Mouse (Mus musculus) intestine, embryonic 14.5 days (tissue): ENCODE data around the gene Dynlt1a. TPM values are rescaled to one million over a fixed set of nuclear protein-coding genes. Genes with fewer than 3 reads are reported as not detected.
A peak's percentile ranks its signal among the peaks of the same experiment; 100 is the strongest.
"Not testable (repeated sequence)": the region's sequence is repeated elsewhere in the genome, so short reads cannot be mapped to it uniquely, and the experiment has no call there.

ENCODE experiments used
- ATAC-seq: fragments of 200-750 bp; cut with Nextera tagmentation; replicated peaks from 2 replicates; pipeline ENCODE4 v1.8.0; 2017; ENCODE audit warnings: low read depth, moderate number of reproducible peaks, moderate TSS enrichment, moderate library complexity; ENCODE audit not compliant: low FRiP score, low TSS enrichment
- DNase-seq: peaks from one replicate; pipeline ENCODE4 v3.0.0-alpha.2; 2018; ENCODE audit warnings: low spot score
- H3K27ac ChIP-seq: fragments of 300-500 bp; sonication (generic); 2 replicates; pipeline ENCODE4 v1.5.1; 2014; ENCODE audit warnings: low read depth, mild to moderate bottlenecking, control low read depth
- H3K27me3 ChIP-seq: fragments of 300-500 bp; sonication (generic); replicated peaks from 2 replicates; pipeline ENCODE4 v1.6.1; 2014; ENCODE audit warnings: low read length, control low read depth; ENCODE audit not compliant: control insufficient read depth, insufficient read depth
- H3K36me3 ChIP-seq: fragments of 300-500 bp; sonication (generic); 2 replicates; pipeline ENCODE4 v1.6.1; 2014; ENCODE audit warnings: low read length, control low read depth; ENCODE audit not compliant: control insufficient read depth, insufficient read depth
- H3K4me1 ChIP-seq: fragments of 300-500 bp; sonication (generic); replicated peaks from 2 replicates; pipeline ENCODE4 v1.6.1; 2014; ENCODE audit warnings: low read length, control low read depth, mixed read lengths; ENCODE audit not compliant: control insufficient read depth, insufficient read depth
- H3K4me2 ChIP-seq: fragments of 300-500 bp; sonication (generic); 2 replicates; pipeline ENCODE4 v1.6.1; 2014; ENCODE audit warnings: low read length
- H3K4me3 ChIP-seq: fragments of 300-500 bp; sonication (generic); 2 replicates; pipeline ENCODE4 v1.5.1; 2014; ENCODE audit warnings: low read depth, low read length, control low read depth, mixed read lengths
- H3K9ac ChIP-seq: fragments of 300-500 bp; sonication (generic); 2 replicates; pipeline ENCODE4 v1.6.1; 2014; ENCODE audit warnings: mild to moderate bottlenecking, low read length
- H3K9me3 ChIP-seq: fragments of 300-500 bp; sonication (generic); 2 replicates; pipeline ENCODE4 v1.6.1; 2016; ENCODE audit warnings: low read length, control low read depth; ENCODE audit not compliant: control insufficient read depth
- WGBS: fragments of 180-500 bp; shearing (Covaris S2); extraction: QIAGEN DNeasy Blood & Tissue Kit; methylation state at CpG from one replicate; pipeline ENCODE4 v1.1.7; 2014; 5-methylcytosine and 5-hydroxymethylcytosine counted together
- polyA plus RNA-seq: library from polyadenylated mRNA; unstranded; fragments of >200 nt; fragmentation: Nextera tagmentation; extraction: Ambion mirVana; gene quantifications from 2 replicates; pipeline ENCODE4 v1.2.1, GENCODE M21; 2014

Gene Dynlt1a
- polyA plus RNA-seq = 16.4 and 20.3 TPM in 2 replicates

GRCm38 (mm10) chr17:6317339-6317985 is at the start of gene Dynlt1a:
Dynlt1a (minus strand) TSS chr17:6317500.
- 8% methylated on average over 23 of the region's 23 CpGs for WGBS
- not testable (repeated sequence) for H3K4me1 ChIP-seq, H3K27me3 ChIP-seq, H3K36me3 ChIP-seq, H3K9me3 ChIP-seq, H3K27ac ChIP-seq
- DNase-seq = peak; percentile 97
- peak; percentile 94 for ATAC-seq
- Histone ChIP-seq H3K4me3 (peak within 1 kb of the TSS; percentile 28), H3K9ac (0 out of 2 replicates have a peak within 1 kb of the TSS, but pooled peaks have one; percentile 20), H3K4me2 (peak within 1 kb of the TSS; percentile 48)

GRCm38 (mm10) chr17:6355256-6355655 is 38.0 kb upstream of the Dynlt1a start:
- H3K27ac ChIP-seq, H3K4me1 ChIP-seq, ATAC-seq, H3K36me3 ChIP-seq, H3K4me2 ChIP-seq, H3K9me3 ChIP-seq, H3K9ac ChIP-seq, DNase-seq, H3K4me3 ChIP-seq, H3K27me3 ChIP-seq: not testable (repeated sequence)
- 84% methylated on average over 10 of the region's 10 CpGs for WGBS

- H3K4me3 ChIP-seq, H3K4me1 ChIP-seq, H3K27me3 ChIP-seq, ATAC-seq, H3K9me3 ChIP-seq, DNase-seq, H3K9ac ChIP-seq, H3K27ac ChIP-seq, H3K36me3 ChIP-seq, H3K4me2 ChIP-seq: not testable (repeated sequence)
- WGBS = no CpG with 5 or more reads among the region's 12 CpGs
Measured at GRCm38 (mm10) chr17:6342606-6343294, 25.4 kb upstream of the Dynlt1a start.

DNA sequence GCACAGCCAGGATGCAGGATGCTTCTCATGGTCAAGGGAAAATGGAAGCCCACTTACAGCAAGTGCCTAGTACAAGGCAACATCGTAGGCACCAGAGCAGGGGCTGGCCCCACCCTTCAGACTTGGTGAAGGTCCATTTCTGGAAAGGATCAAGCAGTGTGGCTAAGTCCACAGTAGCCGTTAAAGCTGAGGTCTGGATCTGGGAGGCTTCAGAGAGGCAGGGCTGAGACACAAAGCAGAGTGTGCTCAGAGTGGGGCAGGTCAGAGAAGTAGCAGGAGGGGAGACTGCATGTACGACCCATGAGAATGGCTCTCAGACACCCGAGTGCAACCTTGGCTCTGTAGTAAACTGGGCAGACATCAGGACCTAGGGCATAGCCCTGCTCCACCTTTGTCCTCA is 11.7 kb upstream of the Dynlt1a start:
- not testable (repeated sequence) for H3K9me3 ChIP-seq, H3K4me1 ChIP-seq, H3K4me2 ChIP-seq, H3K36me3 ChIP-seq, DNase-seq, H3K4me3 ChIP-seq, H3K27ac ChIP-seq, H3K27me3 ChIP-seq, ATAC-seq, H3K9ac ChIP-seq
- 67% methylated on average over 3 of the region's 4 CpGs for WGBS

- not testable (repeated sequence) for H3K36me3 ChIP-seq, H3K4me1 ChIP-seq, H3K4me2 ChIP-seq, H3K27ac ChIP-seq, ATAC-seq, H3K9ac ChIP-seq, H3K4me3 ChIP-seq, H3K9me3 ChIP-seq, H3K27me3 ChIP-seq, DNase-seq
- 89% methylated on average over 7 of the region's 7 CpGs for WGBS
Measured at GRCm38 (mm10) chr17:6327554-6327953, 10.3 kb upstream of the Dynlt1a start.

- not testable (repeated sequence) for ATAC-seq, H3K4me1 ChIP-seq, H3K9me3 ChIP-seq, H3K4me2 ChIP-seq, DNase-seq, H3K27ac ChIP-seq, H3K9ac ChIP-seq, H3K27me3 ChIP-seq, H3K36me3 ChIP-seq, H3K4me3 ChIP-seq
- WGBS = 63% methylated on average over 6 of the region's 6 CpGs
Measured at GRCm38 (mm10) chr17:6325543-6325942, 8.2 kb upstream of the Dynlt1a start.

DNA sequence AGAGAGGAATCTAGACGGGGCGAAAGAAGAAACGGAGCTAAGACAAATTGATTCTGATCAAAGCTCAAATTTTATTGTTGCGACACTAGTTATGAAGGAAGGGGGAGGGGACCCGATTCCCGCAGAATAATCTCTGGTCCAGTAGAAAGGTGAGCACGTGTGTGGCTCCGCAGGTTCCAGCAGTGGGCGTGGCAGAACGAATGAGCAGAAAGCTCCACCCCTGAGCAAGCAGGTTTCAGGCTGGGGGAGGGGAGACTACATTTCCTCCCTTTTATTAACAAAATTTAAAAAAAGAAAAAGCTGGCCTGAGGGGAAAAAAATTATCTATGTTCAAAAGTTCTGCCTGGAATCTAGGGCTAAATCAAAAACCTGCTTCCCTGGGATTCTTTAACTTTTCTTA is 7.7 kb upstream of the Dynlt1a start:
- not testable (repeated sequence) for H3K9me3 ChIP-seq, ATAC-seq, H3K36me3 ChIP-seq, H3K27me3 ChIP-seq, H3K4me2 ChIP-seq, H3K9ac ChIP-seq, DNase-seq, H3K27ac ChIP-seq, H3K4me3 ChIP-seq, H3K4me1 ChIP-seq
- 60% methylated on average over 10 of the region's 10 CpGs for WGBS

DNA sequence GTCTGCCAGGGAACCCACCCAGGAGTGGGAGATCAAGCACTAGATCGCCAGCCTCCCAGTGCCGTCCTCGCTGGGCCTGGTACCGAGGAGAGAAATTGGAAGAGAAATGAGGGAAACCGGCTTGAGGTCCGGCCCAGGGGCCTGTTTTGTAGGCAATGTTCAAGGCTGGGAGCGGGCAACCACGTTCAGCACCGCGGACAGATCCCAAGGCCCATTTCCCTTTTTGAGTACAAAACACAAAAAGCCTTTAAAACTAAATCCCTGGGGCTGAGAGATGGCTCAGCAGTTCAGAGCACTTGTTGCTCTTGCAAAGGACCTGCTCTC is 4.4 kb upstream of the Dynlt1a start:
- H3K36me3 ChIP-seq, H3K4me1 ChIP-seq, H3K9me3 ChIP-seq, DNase-seq, H3K27me3 ChIP-seq, H3K4me3 ChIP-seq, H3K27ac ChIP-seq, H3K9ac ChIP-seq, H3K4me2 ChIP-seq: not testable (repeated sequence)
- WGBS = no CpG with 5 or more reads among the region's 10 CpGs
- 0 out of 2 replicates have a peak, but pooled peaks have one; percentile 26 for ATAC-seq
